Mouse (Mus musculus) WW6 (cell line): ENCODE results near the gene Hipk2.
A peak's percentile ranks its signal among the peaks of the same experiment; 100 is the strongest.

Experiments
- DNase-seq: peaks from one replicate; pipeline ENCODE4 v3.0.0-alpha.2; 2013; ENCODE audit warnings: low read depth, low spot score

The Hipk2 gene

GRCm38 (mm10) chr6:38755188-38755587 lies 120.8 kb downstream of the Hipk2 start:
- no peak for DNase-seq

- DNase-seq, result no peak
Measured at GRCm38 (mm10) chr6:38753729-38754128, 122.2 kb downstream of the Hipk2 start.

DNA sequence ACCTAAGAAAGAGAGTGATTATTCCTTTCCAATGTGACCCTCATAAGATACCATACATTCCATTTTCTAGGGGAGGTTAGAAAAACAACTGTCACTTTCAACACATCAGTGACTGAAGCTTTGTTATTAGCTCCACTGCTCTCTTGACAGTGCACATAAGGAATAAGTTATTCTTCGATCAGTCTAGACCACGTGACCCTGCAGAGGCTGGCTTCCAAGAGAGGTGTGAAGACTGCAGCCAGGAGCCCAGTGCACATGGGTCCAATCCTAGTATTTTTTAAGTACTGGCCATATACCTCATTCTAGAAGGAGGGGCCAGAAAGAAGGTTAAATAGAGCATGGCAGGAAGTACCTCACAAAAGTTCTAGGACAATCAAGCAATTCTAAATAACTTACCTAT lies 122.9 kb downstream of the Hipk2 start:
- no peak for DNase-seq

DNA sequence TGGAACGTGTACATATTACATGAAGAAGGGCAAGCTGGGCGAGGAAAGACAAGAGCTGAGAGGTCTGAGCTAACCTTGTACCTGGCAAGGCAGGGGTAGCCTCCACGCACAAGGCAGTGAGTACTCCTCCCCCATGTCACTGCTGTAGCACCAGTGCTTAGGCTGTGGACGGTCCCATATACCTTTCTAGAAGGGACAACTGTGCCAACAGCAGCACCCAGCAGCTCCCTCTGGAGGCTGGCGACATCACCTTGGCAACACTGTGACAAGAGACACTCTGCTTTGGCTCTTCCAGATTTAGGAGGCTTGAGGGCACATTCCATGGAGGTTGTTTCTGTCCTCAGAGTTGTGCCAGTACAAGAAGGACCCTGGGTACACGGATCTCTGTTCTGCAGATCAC lies 123.5 kb downstream of the Hipk2 start:
- no peak for DNase-seq

DNA sequence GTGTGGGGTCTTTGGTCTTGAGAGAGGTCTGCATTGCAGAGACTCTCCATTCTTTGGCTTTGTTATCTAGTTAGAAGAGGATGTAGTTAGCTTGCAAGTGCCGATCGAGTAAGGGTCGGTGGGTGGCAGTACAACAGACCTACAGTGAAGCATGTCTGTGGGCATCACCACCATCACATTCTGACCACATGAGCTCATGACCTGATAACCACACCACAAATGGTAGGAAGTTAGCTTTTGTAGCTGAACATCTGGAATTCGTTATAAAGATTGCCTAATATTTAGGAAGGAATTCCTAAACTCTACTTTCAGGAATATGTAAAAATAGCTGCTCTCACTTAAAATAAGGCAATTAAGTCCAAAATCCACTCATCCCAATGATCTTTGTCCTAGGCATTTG lies 127.9 kb downstream of the Hipk2 start:
- DNase-seq, result no peak

DNA sequence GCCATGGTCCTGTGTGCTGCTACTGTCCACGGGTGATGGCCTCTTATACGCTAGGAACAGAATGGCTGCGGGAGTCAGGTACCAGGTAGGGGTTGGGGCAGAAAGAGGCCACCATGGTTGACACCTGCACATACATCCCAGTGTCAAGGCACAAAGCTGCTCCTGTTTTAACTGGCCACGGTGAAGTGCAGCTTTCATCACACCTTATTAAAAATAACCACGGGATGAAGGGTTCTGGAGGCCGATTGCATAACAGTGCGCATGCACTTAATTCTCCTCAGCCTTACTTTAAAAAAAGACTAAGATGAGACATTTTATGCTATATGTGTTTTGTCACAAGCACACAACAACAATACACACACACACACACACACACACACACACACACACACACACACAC lies 132.6 kb downstream of the Hipk2 start:
- no peak for DNase-seq

- no peak for DNase-seq
Measured at GRCm38 (mm10) chr6:38742441-38742840, 133.5 kb downstream of the Hipk2 start.

- no peak for DNase-seq
Measured at GRCm38 (mm10) chr6:38741024-38741423, 134.9 kb downstream of the Hipk2 start.

DNA sequence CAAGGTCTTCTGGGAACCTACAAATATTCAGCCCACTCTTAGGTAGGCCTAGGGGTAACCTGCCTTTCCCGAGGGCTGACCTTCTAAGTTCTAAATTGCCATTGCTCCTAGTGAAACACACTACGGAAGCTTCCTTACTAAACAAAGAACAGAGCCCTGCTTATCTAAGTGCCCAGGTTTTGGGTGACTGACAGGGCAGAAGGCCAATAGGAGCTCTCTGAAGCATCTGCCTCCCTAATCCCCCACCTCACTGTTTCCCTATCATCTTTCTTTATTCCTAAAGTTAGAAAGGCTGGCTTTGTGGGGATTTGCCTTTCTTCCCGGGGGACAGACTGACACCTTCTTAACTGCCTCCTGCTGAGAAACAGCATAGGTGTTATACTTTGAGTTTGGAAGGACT lies 136.7 kb downstream of the Hipk2 start:
- DNase-seq, result no peak

DNA sequence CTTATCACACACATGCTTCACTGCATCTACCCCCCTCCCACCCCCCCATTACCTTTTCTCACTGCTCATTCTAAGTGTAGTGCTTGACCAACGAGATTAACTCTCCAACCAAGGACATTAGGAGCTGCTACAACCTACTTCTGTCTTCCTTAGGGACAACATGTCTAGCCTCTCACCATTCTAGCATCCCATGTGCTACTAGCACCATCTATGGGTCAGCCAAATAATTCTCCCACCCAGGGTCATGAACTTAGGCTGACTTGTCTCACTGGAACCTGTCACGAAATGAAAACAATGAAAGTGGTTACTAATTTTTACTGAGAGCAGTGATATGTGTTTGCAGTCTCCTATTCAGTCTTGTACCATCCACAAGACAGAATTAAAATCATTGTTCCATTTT lies 138.2 kb downstream of the Hipk2 start:
- DNase-seq, result no peak

DNA sequence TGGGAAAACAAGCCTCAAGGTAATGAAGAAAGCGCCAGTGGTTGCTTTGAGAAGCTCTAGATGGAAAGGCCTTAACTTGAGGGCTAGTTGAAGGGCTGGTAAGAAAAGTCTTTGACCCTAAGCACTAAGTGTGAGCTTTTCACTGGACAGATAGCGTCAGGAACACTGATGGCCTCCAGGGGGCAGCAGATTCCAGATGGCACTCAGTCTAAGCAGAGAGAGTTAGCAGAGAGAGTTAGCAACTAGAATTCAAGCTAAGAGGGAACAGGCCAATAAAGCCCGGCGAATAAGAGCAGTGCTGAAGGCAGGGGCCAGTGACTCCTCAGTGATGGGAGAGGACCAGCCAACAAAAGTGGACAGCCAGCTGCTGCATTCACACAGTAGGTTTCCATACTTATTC lies 139.7 kb downstream of the Hipk2 start:
- peak; percentile 34 for DNase-seq

- no peak for DNase-seq
Measured at GRCm38 (mm10) chr6:38732681-38733080, 143.3 kb downstream of the Hipk2 start.

DNA sequence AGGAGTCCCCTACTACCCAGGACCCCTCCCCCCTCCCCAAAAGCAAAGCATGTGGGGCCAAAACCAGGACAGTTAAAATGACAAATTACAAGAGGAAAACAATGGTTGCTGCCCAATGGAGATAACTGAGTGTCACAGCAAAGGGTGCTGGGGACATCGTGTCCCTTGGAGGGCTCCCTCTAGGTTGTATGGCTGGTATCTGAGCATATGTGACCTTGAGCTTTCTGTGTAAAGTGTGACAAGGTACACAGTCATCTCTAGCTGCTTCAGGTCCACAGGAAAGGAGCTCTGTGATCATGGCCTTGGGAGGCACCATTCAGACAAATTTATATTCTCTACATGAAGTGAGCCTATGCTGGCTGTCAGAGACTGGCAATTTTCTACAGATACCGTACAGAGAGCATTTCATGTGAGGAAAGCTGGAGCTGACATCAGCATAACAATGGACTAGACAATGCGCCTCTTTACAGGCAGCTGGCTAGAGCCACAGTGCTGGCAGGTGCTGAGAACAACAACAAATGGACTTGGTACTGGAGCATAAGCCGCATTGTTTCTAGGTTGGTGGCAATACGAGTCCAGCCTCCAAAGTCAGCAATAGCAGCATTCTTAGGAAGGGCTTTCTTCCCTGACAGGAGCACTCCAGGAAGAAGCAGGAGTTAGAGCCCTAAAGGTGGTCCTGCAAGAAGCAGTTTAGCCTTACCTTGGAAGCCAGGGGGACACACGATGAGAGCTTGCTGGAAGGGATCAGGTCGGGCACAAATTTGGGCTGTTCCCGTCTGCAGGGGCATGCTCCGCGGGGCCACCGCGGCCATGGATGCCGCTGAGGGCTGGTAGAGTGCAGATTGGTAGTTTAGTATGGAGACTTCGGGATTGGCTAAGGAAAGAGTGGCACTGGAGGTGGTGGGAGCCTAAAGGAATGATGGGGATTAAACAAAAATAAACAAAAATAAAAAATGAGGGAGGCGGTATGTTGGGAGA lies 145.5 kb downstream of the Hipk2 start:
- DNase-seq, result peak; percentile 54

GRCm38 (mm10) chr6:38725515-38725914 lies 150.4 kb downstream of the Hipk2 start:
- no peak for DNase-seq

- DNase-seq, result no peak
Measured at GRCm38 (mm10) chr6:38721361-38721760, 154.6 kb downstream of the Hipk2 start.

GRCm38 (mm10) chr6:38719229-38719628 lies 156.7 kb downstream of the Hipk2 start:
- no peak for DNase-seq

GRCm38 (mm10) chr6:38718625-38719024 lies 157.3 kb downstream of the Hipk2 start:
- DNase-seq, result no peak

DNA sequence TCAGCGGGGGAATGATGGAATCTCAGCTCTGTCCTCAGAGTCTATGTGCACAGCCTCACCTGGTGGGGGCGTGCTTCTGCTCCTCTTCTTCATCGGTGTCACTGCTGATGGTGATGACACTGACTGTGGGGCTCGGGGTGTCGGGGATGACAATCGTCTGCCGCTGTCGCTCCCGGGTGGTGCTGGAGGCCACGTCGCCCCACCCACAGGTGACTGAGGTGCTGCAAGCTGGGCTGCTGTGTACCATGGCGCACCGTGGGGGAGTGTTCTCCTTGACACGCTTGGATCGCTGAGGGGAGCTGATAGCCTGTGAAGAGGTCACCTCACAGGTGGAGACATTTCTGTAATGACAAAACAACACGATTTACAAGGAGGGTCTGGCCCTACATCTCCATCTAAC lies 160.1 kb downstream of the Hipk2 start:
- DNase-seq, result no peak

DNA sequence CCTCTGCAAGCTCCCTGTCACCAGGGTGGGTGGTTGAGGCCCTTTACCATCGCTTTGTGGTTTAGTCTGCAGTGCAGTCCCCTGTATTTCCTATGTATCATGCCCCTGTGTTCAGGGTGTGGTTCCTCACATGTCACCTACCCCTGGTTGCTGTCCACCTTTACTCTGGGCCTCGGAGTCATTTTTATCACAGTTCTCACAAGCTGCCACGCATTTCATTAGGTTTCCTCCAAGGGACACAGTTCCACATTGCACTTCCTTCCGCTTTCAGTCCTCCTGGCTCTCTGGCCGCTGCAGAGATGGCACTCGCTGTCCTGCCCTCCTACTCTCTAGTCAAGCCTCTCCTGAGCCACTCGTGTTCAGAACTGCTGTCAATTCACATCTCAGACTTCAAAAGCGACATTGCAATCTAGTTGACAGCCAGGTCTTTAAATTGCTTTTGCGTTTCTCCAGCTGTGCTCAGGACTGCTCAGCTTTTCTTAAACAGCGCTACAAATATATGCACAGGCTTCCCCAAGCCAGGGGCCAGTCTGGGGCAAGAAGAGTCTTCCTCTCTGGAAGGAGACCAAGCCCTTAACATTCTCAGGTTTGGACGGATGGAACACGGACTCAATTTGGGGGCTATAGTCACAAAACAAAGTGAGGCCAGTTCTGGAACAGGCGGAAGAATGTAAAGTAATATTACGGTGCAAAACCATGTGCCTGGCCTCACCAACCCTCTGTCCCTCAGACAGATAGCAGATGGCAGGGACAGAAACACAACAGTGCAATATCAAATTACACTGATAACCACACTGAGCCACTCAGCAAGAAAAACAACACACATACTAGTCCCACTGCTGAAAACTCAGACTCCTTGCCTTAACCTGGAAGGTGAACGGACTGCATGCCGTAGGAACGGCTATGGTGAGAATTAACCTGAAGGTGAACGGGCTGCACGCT lies 161.7 kb downstream of the Hipk2 start:
- no peak for DNase-seq

DNA sequence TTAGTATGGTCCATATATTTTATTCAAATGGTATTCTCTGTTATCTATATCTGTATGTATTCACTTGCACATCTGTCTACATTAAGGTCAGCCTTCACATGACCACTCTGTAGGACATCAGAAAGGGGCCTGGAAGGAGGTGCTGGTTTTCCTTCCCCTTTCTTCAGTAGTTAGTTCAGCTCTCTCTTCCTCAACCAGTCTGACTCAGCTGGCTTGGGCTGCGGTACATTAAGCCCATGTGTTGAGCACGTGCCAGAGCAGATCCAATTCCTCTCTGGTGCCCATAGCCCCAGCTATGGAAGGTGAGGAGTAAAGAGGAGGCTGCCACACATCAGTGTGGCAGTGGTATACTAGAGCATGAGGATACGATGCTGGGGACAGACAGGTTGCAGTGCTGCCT lies 165.5 kb downstream of the Hipk2 start:
- DNase-seq, result no peak

DNA sequence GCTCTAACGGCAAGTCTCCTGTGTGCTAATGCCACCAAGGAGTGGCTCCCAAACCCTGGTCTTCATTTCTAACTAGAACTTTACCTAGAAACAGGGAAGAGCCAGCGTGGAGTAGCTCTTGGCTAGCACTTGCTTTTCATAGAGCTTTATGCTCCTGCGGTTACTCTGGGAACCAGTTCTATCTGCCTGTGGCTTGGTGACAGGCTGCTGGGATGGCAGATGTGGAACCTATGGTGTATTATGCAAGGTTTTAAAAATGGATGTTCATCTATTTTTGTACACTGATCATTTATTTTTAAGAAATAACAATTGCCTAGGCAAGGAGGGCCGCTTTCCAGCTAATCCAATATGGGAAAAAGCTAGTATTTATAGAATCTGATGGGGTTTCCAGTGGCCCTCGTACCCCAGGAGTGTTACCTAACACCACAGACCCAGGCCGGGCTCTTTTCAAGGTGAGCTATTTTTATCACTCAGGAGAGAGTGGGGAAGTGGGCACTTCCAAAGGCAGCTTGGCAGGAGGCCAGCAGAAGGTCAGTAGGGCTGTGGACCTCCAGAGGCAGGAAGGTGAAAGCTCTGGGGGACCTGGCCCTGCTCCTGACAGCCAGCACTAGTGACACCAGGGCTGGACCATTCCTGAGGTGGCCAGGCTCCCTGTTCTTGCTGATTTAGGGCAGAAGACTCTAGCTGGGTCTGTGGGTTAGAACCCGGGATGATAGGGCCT lies 171.5 kb downstream of the Hipk2 start:
- no peak for DNase-seq

DNA sequence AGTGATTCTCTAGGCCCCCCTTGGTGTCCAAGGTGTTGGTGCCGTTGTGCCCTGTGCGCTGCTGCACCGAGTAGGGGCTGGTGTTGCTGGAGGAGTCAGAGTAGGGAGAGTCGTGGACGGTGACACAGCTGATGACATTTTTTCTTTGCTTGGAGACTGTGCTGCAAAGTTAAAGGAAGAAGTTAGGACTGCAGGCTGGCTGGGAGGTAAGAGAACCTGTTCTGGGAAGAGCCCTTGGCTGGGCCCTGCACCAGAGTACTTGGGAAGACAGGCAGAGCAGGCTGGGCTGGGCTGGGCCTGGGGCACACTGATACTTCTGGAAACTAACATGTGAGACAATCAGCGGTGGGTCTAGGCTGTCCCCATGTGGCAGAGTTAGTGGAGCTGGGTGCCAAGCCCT lies 172.4 kb downstream of the Hipk2 start:
- DNase-seq, result no peak
